Mouse (Mus musculus): ENCODE data around the gene Bloc1s6. TPM values are rescaled to one million over a fixed set of nuclear protein-coding genes. Genes with fewer than 3 reads are reported as not detected.

The Bloc1s6 gene
- polyA plus RNA-seq, 1 experiment = 3.9 TPM

DNA sequence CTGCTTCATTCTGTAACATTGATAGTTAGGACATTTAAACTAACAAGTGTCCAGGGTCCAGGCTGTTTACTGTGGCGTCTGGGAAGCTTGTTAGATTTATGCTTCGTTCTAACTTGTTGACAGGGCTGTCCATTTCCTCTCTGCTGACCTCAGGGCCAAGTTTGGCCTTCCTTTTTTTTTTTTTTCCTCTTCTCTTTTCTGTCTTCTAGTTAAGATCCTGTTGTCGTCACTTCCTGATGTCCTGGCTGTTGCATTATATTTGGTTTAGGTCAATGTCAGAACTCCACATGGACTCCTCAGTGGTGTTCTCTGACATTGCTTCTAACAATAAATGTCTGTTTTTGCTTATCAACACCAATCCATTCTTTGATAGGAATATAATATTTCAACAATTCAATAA lies 42.1 kb downstream of the Bloc1s6 start:
- Histone ChIP-seq H3K9me3 (no peaks in the 10 kb centered on the region), H3K4me3 (replicated peaks) (no peak overlapping the region), H3K36me3 (replicated peaks; ENCODE audit: low read length) (no peaks in the 10 kb centered on the region), H3K27me3 (replicated peaks) (no peaks in the 10 kb centered on the region), H3K4me1 (peaks cover 6% of the 10 kb centered on the region; the same call in 1 of the 2 replicates)
- no peak for TF ChIP-seq FLI1 (IDR thresholded peaks at IDR 0.05; ENCODE audit: low read length)
- TF ChIP-seq GATA1 (IDR thresholded peaks at IDR 0.05; ENCODE audit: borderline replicate concordance, low read length) = no peak

GRCm38 (mm10) chr2:122781590-122782356 lies 43.5 kb downstream of the Bloc1s6 start:
- H3K4me1 ChIP-seq = peaks cover 3% of the 10 kb centered on the region; the same call in 1 of the 2 replicates
- no peak for TF ChIP-seq FLI1 (IDR thresholded peaks at IDR 0.05; ENCODE audit: low read length)
- no peak for TF ChIP-seq GATA1 (IDR thresholded peaks at IDR 0.05; ENCODE audit: borderline replicate concordance, low read length)
- H3K36me3 ChIP-seq (replicated peaks; ENCODE audit: low read length) = no peaks in the 10 kb centered on the region
- no peak overlapping the region for H3K4me3 ChIP-seq (replicated peaks)
- no peaks in the 10 kb centered on the region for H3K27me3 ChIP-seq (replicated peaks)
- no peaks in the 10 kb centered on the region for H3K9me3 ChIP-seq

DNA sequence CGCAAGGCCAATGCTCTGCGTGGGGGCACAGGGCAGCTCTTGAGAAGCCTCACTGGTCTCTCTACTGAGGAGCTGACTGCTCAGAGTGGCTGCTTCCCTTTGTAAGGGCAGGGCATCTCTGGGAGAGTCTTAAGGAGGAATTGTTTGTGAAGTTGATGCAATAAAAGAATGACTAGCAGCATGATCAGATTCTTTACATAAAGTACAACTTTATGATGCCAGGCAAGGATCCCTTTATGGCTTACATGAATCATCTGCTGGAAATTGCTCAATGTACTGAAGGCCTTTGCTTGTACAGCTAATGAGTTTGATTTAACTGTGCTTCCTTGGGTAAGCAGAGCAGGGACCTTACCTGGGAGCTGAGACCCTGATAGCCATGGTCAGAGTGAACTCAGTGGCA lies 45.4 kb downstream of the Bloc1s6 start:
- H3K4me1 ChIP-seq = no peaks in the 10 kb centered on the region
- H3K36me3 ChIP-seq (replicated peaks; ENCODE audit: low read length) = no peaks in the 10 kb centered on the region
- no peak overlapping the region for H3K4me3 ChIP-seq (replicated peaks)
- no peak for TF ChIP-seq FLI1 (IDR thresholded peaks at IDR 0.05; ENCODE audit: low read length)
- no peak for TF ChIP-seq GATA1 (IDR thresholded peaks at IDR 0.05; ENCODE audit: borderline replicate concordance, low read length)
- no peaks in the 10 kb centered on the region for H3K9me3 ChIP-seq
- H3K27me3 ChIP-seq (replicated peaks) = no peaks in the 10 kb centered on the region

DNA sequence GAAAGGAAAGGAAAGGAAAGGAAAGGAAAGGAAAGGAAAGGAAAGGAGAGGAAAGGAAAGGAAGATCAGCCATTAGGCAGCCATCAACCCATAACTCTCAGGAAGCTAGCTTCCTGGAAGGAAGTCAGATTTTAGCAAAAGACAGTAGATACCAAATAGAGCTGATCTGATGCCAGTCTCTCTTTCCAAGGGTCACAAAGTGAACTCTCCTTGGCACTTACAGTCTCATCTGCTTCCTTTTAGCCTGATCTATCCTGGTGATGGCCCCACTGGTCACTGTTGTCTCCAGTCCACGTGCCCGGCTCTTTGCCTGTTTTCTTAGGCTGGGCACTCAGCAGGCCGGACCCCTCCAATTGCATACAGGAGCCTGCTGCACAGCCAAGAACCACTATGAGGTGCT lies 46.4 kb downstream of the Bloc1s6 start:
- no peaks in the 10 kb centered on the region for H3K4me1 ChIP-seq
- H3K4me3 ChIP-seq (replicated peaks) = no peak overlapping the region
- H3K9me3 ChIP-seq = no peaks in the 10 kb centered on the region
- no peak for TF ChIP-seq FLI1 (IDR thresholded peaks at IDR 0.05; ENCODE audit: low read length)
- TF ChIP-seq GATA1 (IDR thresholded peaks at IDR 0.05; ENCODE audit: borderline replicate concordance, low read length) = no peak
- no peaks in the 10 kb centered on the region for H3K36me3 ChIP-seq (replicated peaks; ENCODE audit: low read length)
- no peaks in the 10 kb centered on the region for H3K27me3 ChIP-seq (replicated peaks)

- Histone ChIP-seq H3K36me3 (replicated peaks; ENCODE audit: low read length) (no peaks in the 10 kb centered on the region), H3K4me3 (replicated peaks) (no peak overlapping the region), H3K27me3 (replicated peaks) (no peaks in the 10 kb centered on the region), H3K9me3 (no peaks in the 10 kb centered on the region), H3K4me1 (no peaks in the 10 kb centered on the region)
- no peak for TF ChIP-seq FLI1 (IDR thresholded peaks at IDR 0.05; ENCODE audit: low read length)
- TF ChIP-seq GATA1 (IDR thresholded peaks at IDR 0.05; ENCODE audit: borderline replicate concordance, low read length) = no peak
These were observed 47.9 kb downstream of the Bloc1s6 start for GRCm38 (mm10) chr2:122786167-122786566.

GRCm38 (mm10) chr2:122789311-122789710 lies 51.0 kb downstream of the Bloc1s6 start:
- Histone ChIP-seq H3K4me3 (replicated peaks) (no peak overlapping the region), H3K4me1 (no peaks in the 10 kb centered on the region), H3K36me3 (replicated peaks; ENCODE audit: low read length) (no peaks in the 10 kb centered on the region), H3K27me3 (replicated peaks) (no peaks in the 10 kb centered on the region), H3K9me3 (no peaks in the 10 kb centered on the region)
- no peak for TF ChIP-seq FLI1 (IDR thresholded peaks at IDR 0.05; ENCODE audit: low read length)
- no peak for TF ChIP-seq GATA1 (IDR thresholded peaks at IDR 0.05; ENCODE audit: borderline replicate concordance, low read length)

- no peak for TF ChIP-seq GATA1 (IDR thresholded peaks at IDR 0.05; ENCODE audit: borderline replicate concordance, low read length)
- no peak for TF ChIP-seq FLI1 (IDR thresholded peaks at IDR 0.05; ENCODE audit: low read length)
- Histone ChIP-seq H3K36me3 (replicated peaks; ENCODE audit: low read length) (no peaks in the 10 kb centered on the region), H3K4me3 (replicated peaks) (no peak overlapping the region), H3K4me1 (no peaks in the 10 kb centered on the region), H3K27me3 (replicated peaks) (no peaks in the 10 kb centered on the region), H3K9me3 (no peaks in the 10 kb centered on the region)
These were observed 51.4 kb downstream of the Bloc1s6 start for GRCm38 (mm10) chr2:122789730-122790129.

Other genes with a start within 250 kb of the Bloc1s6 start
- 1.6 and 5.0 TPM in 2 replicates for gene Gatm, start 127.2 kb upstream of the Bloc1s6 start, polyA plus RNA-seq (2012; ENCODE audit: insufficient read depth, low replicate concordance)
- gene AA467197, start 101.5 kb upstream of the Bloc1s6 start, polyA plus RNA-seq (2012; ENCODE audit: insufficient read depth, low replicate concordance) = not detected in 2 replicates
- not detected in 2 replicates for gene Slc30a4, start 35.8 kb upstream of the Bloc1s6 start, polyA plus RNA-seq (2012; ENCODE audit: insufficient read depth, low replicate concordance)
- 5.7 TPM in 1 of 2 replicates, not detected in the other for gene Sqor, start 26.7 kb downstream of the Bloc1s6 start, polyA plus RNA-seq (2012; ENCODE audit: insufficient read depth, low replicate concordance)